ENCODE assay signal across 19 mouse cellular contexts in the genomic region with DNA sequence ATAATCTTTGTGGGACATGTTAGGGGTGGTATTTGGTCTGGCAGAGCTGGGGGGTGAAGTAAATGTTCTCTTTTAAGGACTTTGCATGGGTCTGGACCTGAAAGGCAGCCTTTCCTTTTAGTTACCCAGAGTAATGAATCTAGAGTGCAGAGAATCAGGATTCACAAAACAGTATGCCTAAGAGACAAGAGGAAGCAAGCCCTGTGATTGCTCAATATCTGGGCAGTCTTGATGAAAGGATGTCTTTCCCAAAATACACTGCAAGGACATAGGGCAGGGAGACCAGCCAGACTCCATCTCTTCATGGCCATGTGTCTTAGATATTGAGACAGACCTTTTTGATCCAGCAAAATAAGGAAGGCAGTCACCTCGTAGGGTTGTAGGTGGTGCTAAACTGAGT.
DNase-seq lines count a peak whose midpoint lies in the region; ATAC-seq lines count a peak whose summit lies in the region.
"Had no signal": no experiment of that assay in that cellular context is flagged by ENCODE, and none has a peak within 500 bp of the region (broad histone marks: within the 10 kb centered on the region; RNA-seq: fewer than 3 reads in every experiment).

No protein-coding gene starts in this region.

- H3K27me3 ChIP-seq in heart, embryonic 11.5 days (ENCODE audit: control insufficient read depth, insufficient read depth, low read length), result no peaks in the 10 kb centered on the region
- H3K27me3 ChIP-seq: embryonic facial prominence, embryonic 12.5 days; forebrain, embryonic 15.5 days; hindbrain, embryonic 12.5 days; limb, embryonic 15.5 days; liver, embryonic 15.5 days had no signal

- no peak overlapping the region for H3K4me2 ChIP-seq in heart, embryonic 11.5 days
- H3K4me2 ChIP-seq: embryonic facial prominence, embryonic 12.5 days; forebrain, embryonic 15.5 days; hindbrain, embryonic 12.5 days; limb, embryonic 15.5 days; liver, embryonic 15.5 days had no signal

- no peaks in the 10 kb centered on the region for H3K9me3 ChIP-seq in heart, embryonic 11.5 days (replicated peaks; ENCODE audit: control insufficient read depth, low read length)
- H3K9me3 ChIP-seq: embryonic facial prominence, embryonic 12.5 days; forebrain, embryonic 15.5 days; hindbrain, embryonic 12.5 days; limb, embryonic 15.5 days; liver, embryonic 15.5 days; midbrain, embryonic 10.5 days had no signal

- DNase-seq in gastrocnemius, adult 18-20 months (ENCODE audit: low spot score), result peak; percentile 59
- no peak for DNase-seq in gastrocnemius, postnatal 10 days
- DNase-seq in heart, adult 8-10 months (ENCODE audit: low spot score), result peak; percentile 61
- peak; percentile 73 for DNase-seq in 3T3-L1 (ENCODE audit: low read depth, low spot score)
- DNase-seq in embryo, embryonic 10.5 days (ENCODE audit: low spot score), result no peak
- DNase-seq: kidney, adult 18-20 months; kidney, postnatal 10 days; thymus, postnatal 36 days had no signal

- H3K9ac ChIP-seq in heart, embryonic 11.5 days (ENCODE audit: low read depth, low read length), result no peak overlapping the region
- H3K9ac ChIP-seq: embryonic facial prominence, embryonic 12.5 days; forebrain, embryonic 15.5 days; hindbrain, embryonic 12.5 days; limb, embryonic 15.5 days; liver, embryonic 15.5 days had no signal

- WGBS in heart, embryonic 11.5 days (ENCODE audit: insufficient replicate concordance), result 70% methylated on average over 1 of the region's 1 CpGs

- no peak for ATAC-seq in heart, embryonic 11.5 days (replicated peaks; ENCODE audit: insufficient number of reproducible peaks, low FRiP score, low TSS enrichment)
- ATAC-seq: forebrain, embryonic 15.5 days had no signal

- H3K27ac ChIP-seq in heart, embryonic 11.5 days (ENCODE audit: low read depth, low read length), result no peak overlapping the region
- 0 out of 2 replicates have a peak overlapping the region, but pooled peaks have one; percentile 33 for H3K27ac ChIP-seq in brown adipose tissue, adult 24 weeks (replicated peaks; ENCODE audit: low read depth, low read length)
- H3K27ac ChIP-seq: embryonic facial prominence, embryonic 12.5 days; forebrain, embryonic 15.5 days; hindbrain, embryonic 12.5 days; layer of hippocampus, adult 2 months; limb, embryonic 15.5 days; liver, embryonic 15.5 days; macrophage; midbrain, embryonic 10.5 days had no signal

- no peaks in the 10 kb centered on the region for H3K36me3 ChIP-seq in heart, embryonic 11.5 days (ENCODE audit: control insufficient read depth, insufficient read depth, low read length)
- H3K36me3 ChIP-seq: embryonic facial prominence, embryonic 12.5 days; forebrain, embryonic 15.5 days; hindbrain, embryonic 12.5 days; limb, embryonic 15.5 days; liver, embryonic 15.5 days; midbrain, embryonic 10.5 days had no signal

- no peaks in the 10 kb centered on the region for H3K4me1 ChIP-seq in heart, embryonic 11.5 days (ENCODE audit: control insufficient read depth, insufficient read depth, low read length)
- no peaks in the 10 kb centered on the region for H3K4me1 ChIP-seq in brown adipose tissue, adult 24 weeks (ENCODE audit: control insufficient read depth, insufficient read depth, insufficient read length, low read length)
- H3K4me1 ChIP-seq: embryonic facial prominence, embryonic 12.5 days; hindbrain, embryonic 12.5 days; liver, embryonic 15.5 days; midbrain, embryonic 10.5 days had no signal

- H3K4me3 ChIP-seq in heart, embryonic 11.5 days (ENCODE audit: low read depth, low read length), result no peak overlapping the region
- H3K4me3 ChIP-seq in brown adipose tissue, adult 24 weeks (ENCODE audit: insufficient read depth, low read depth, low read length), result no peak overlapping the region
- H3K4me3 ChIP-seq: embryonic facial prominence, embryonic 12.5 days; erythroblast, embryonic 14.5 days; forebrain, embryonic 15.5 days; hindbrain, embryonic 12.5 days; layer of hippocampus, adult 2 months; limb, embryonic 15.5 days; liver, embryonic 15.5 days; midbrain, embryonic 10.5 days had no signal

Comparison
In these comparisons a context has a peak if more than half of its experiments do, and no peak if none do; other contexts are left out.
1. DNase-seq: peak in gastrocnemius, adult 18-20 months (single experiment), heart, adult 8-10 months (single experiment) and 3T3-L1 (single experiment); none in gastrocnemius, postnatal 10 days (single experiment) and embryo, embryonic 10.5 days (single experiment).